Mouse (Mus musculus): ENCODE measurements around the gene Mlxipl.

GRCm38 (mm10) chr5:135064382-135064766 lies 25.3 kb upstream of the Mlxipl start:
- no peak for TF ChIP-seq GATA1 (IDR thresholded peaks at IDR 0.05; ENCODE audit: borderline replicate concordance, low read length)
- TF ChIP-seq FLI1 (IDR thresholded peaks at IDR 0.05; ENCODE audit: low read length): no peak

Measured in megakaryocyte, embryonic 14.5 days (primary cell).